Mouse (Mus musculus) retina, postnatal 1 day (tissue): ENCODE measurements around the gene Mtx3.

Experiments
- DNase-seq: peaks from one replicate; pipeline ENCODE4 v3.0.0-alpha.2; 2012

Mtx3 gene

DNA sequence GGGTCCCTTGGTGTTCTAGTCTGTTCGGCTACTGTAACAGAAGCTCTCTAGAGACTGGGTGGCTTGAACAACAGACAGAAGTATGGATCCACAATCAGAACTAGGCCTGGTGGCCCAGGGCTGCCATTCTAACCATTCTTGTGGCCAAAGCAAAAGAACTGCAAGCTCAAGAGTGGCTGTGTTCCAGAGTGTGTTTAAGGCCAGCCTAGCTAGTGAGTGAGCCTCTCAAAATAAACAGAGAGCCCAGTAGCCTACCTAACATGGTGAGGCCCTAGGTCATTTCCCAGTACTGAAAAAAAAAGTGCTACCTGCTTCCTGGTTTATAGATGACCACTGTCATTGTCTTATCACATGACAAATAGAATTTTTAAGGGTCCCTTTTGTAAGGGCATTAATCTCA lies 39.6 kb downstream of the Mtx3 start:
- no peak for DNase-seq

DNA sequence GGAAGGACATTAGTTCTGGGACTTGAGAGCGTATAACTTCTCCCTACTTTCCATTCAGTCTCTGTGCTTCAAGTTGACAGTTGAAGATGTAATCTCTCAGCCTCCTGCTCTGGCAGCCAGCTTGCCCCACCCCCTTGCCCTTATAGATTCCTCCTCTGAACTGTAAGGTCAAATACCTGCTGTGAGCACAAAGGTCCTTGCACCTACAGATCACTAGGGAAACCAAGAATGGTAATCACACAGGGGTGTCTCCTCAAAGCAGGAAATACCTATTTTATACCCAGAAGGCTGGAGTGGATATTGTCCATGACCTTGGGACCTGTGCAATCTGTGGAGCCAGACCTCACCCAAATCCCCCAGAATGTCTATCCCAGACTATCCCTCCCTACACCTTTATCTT lies 40.4 kb downstream of the Mtx3 start:
- DNase-seq: no peak

DNA sequence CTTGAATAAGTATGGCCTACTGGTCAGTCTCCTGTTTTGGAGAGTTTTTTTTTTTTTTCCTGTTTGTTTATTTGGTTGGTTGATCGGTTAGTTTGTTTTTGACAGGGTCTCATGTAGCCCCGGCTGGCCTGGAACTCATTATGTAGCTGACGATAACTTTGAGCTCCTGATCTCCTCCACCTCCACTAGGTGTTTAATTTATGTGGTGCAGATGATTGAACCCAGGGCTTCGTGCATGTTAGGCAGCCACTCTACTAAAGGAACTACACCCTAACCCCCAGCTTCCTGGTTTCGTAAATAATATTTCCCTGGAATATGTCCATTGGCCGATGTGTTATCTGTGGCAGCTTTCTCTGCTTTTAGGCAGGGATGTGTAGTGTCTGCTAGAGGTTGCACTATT lies 54.5 kb downstream of the Mtx3 start:
- no peak for DNase-seq

DNA sequence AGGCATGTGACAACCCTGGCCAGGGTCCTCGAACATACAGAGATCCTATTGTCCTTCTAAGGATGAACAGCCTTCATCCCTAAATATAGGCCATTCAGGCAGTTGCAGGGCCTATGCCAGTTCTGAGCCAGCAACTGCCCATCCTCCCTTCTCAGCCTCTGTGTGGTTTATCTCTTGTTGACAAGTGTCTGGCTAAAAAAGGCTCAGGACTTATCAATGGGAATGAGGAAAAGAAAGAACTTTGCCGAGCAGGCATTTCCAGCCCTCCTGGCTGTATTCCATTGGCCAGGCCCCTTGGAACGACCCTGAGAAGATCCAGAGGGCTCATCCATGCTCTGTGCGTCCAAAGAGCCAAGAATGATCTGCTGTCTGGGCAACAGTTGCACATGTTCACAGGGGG lies 58.7 kb downstream of the Mtx3 start:
- no peak for DNase-seq

DNA sequence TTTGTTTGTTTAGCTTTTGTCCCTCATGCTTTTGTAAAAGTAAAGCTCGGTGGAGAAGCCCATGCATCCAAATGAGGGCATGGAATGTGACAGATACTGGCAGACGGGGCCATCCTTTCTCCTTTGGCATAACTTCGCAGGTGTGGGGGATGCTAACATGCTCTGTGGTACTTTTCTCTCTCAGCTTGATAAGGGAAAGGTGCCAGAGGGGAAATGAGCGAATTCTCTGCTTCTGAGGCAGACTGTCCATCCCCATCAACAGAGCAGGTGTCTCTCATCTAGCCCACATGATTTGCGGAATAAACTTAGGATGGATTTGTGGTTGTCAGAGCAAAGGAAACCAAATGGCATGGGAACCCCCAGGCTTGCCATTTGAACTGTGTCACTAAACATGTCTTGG lies 61.4 kb downstream of the Mtx3 start:
- DNase-seq: no peak

DNA sequence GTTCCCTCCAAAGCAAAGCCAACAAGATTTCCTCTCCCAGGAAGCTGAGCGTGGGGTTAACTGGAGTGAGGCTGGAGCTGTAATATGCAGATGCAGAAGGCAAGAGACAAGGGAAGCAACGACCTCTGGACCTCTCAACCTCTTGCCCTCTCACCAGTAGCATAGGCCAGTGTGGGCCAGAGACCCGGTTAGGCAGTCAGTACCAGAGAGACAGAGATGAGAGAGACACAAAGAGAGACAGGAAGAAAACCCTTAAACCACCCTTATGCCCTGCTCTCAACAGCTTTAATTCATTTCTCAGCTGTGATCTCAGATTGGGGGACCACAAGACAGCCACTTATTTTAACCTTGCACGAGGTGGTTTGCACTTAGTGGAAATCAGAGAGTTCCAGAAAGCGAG lies 62.8 kb downstream of the Mtx3 start:
- no peak for DNase-seq
